8 mouse cellular contexts compared by ENCODE assay signal in genomic region chr19:57314346-57315012, GRCm38 (mm10). TPM values are rescaled to one million over a fixed set of nuclear protein-coding genes. Genes with fewer than 3 reads are reported as not detected.
DNase-seq lines count a peak whose midpoint lies in the region; ATAC-seq and TF ChIP-seq lines count a peak whose summit lies in the region.

Gene Ablim1, minus strand, starts transcription at chr19:57314919.

- no peak for TF ChIP-seq EP300 in stomach, postnatal 0 days (optimal IDR thresholded peaks at IDR 0.05)

- peak within 1 kb of the TSS; percentile 82 for H3K9ac ChIP-seq in forebrain, embryonic 14.5 days (ENCODE audit: low read length)
- peak within 1 kb of the TSS; percentile 48; the same call in 1 of the 2 replicates for H3K9ac ChIP-seq in liver, embryonic 11.5 days (ENCODE audit: low read depth, low read length)
- peak within 1 kb of the TSS; percentile 89 for H3K9ac ChIP-seq in midbrain, postnatal 0 days (replicated peaks; ENCODE audit: low read length, poor library complexity, severe bottlenecking)
- peak within 1 kb of the TSS; percentile 65 for H3K9ac ChIP-seq in stomach, postnatal 0 days (ENCODE audit: low read length)

- H3K9me3 ChIP-seq in E14TG2a.4 (ENCODE audit: low read length), result no peaks in the 10 kb centered on the region
- no peaks in the 10 kb centered on the region for H3K9me3 ChIP-seq in forebrain, embryonic 14.5 days (replicated peaks; ENCODE audit: control insufficient read depth, low read length)
- H3K9me3 ChIP-seq in liver, embryonic 11.5 days (ENCODE audit: control insufficient read depth, low read length), result no peaks in the 10 kb centered on the region
- H3K9me3 ChIP-seq in midbrain, postnatal 0 days (ENCODE audit: low read length), result no peaks in the 10 kb centered on the region
- no peaks in the 10 kb centered on the region for H3K9me3 ChIP-seq in stomach, postnatal 0 days (ENCODE audit: control insufficient read depth, low read length)

- WGBS in forebrain, embryonic 14.5 days, result under 1% methylated on average over 43 of the region's 52 CpGs
- 2% methylated on average over 52 of the region's 52 CpGs for WGBS in liver, embryonic 11.5 days
- 2% methylated on average over 52 of the region's 52 CpGs for WGBS in midbrain, postnatal 0 days
- WGBS in stomach, postnatal 0 days, result under 1% methylated on average over 51 of the region's 52 CpGs

- peak; percentile 83 for DNase-seq in brain, adult 2 months (ENCODE audit: low read depth, low spot score)
- peak; percentile 51 for DNase-seq in forebrain, embryonic 14.5 days (ENCODE audit: low spot score)
- peak; percentile 75 to 77 for DNase-seq in heart, postnatal 10 days
- peak; percentile 87 for DNase-seq in kidney, postnatal 14 days
- DNase-seq in liver, embryonic 11.5 days (ENCODE audit: low spot score), result no peak
- DNase-seq in midbrain, postnatal 0 days (ENCODE audit: low spot score), result peak; percentile 21
- peak; percentile 81 for DNase-seq in stomach, postnatal 0 days (ENCODE audit: low spot score)

- TF ChIP-seq CTCF in E14TG2a.4 (conservative IDR thresholded peaks at IDR 0.05; ENCODE audit: low read length), result no peak
- TF ChIP-seq CTCF in midbrain, postnatal 0 days (IDR thresholded peaks at IDR 0.05), result peak; percentile 29; the same call in 1 of the 2 replicates
- peak; percentile 48; the same call in 1 of the 2 replicates for TF ChIP-seq CTCF in stomach, postnatal 0 days (IDR thresholded peaks at IDR 0.05; ENCODE audit: low read depth)

- intact Hi-C loops in heart, postnatal 10 days (cut with DNase I), result loop anchor here (2.0 to 5.0 kb wide), 2 partner anchors 42 to 117 kb away; no protein-coding TSS in a partner anchor

- peaks cover 11% of the 10 kb centered on the region for H3K4me1 ChIP-seq in E14TG2a.4 (replicated peaks; ENCODE audit: low read depth, low read length)
- peaks cover 5% of the 10 kb centered on the region; the same call in 1 of the 2 replicates for H3K4me1 ChIP-seq in forebrain, embryonic 14.5 days (ENCODE audit: control insufficient read depth, insufficient read depth, low read length)
- H3K4me1 ChIP-seq in liver, embryonic 11.5 days (replicated peaks; ENCODE audit: control insufficient read depth, insufficient read depth, low read length), result no peaks in the 10 kb centered on the region; the same call in none of the 2 replicates
- H3K4me1 ChIP-seq in midbrain, postnatal 0 days (ENCODE audit: insufficient read depth, low read length), result no peaks in the 10 kb centered on the region; the same call in 1 of the 2 replicates
- peaks cover 3% of the 10 kb centered on the region; the same call in 1 of the 2 replicates for H3K4me1 ChIP-seq in stomach, postnatal 0 days (replicated peaks; ENCODE audit: control insufficient read depth, insufficient read depth)

- H3K4me2 ChIP-seq in forebrain, embryonic 14.5 days (ENCODE audit: low read length), result peak within 1 kb of the TSS; percentile 96
- peak within 1 kb of the TSS; percentile 84 for H3K4me2 ChIP-seq in liver, embryonic 11.5 days
- H3K4me2 ChIP-seq in midbrain, postnatal 0 days (ENCODE audit: low read depth, low read length, poor library complexity, severe bottlenecking), result peak within 1 kb of the TSS; percentile 94
- peak within 1 kb of the TSS; percentile 96 for H3K4me2 ChIP-seq in stomach, postnatal 0 days (replicated peaks; ENCODE audit: low read depth)

- peak; percentile 81 for ATAC-seq in forebrain, embryonic 14.5 days
- ATAC-seq in liver, embryonic 11.5 days (replicated peaks; ENCODE audit: low FRiP score), result peak; percentile 39
- peak; percentile 81 for ATAC-seq in midbrain, postnatal 0 days (ENCODE audit: low FRiP score)
- ATAC-seq in stomach, postnatal 0 days (ENCODE audit: low FRiP score, low TSS enrichment), result peak; percentile 88

- peak within 1 kb of the TSS; percentile 84 for H3K4me3 ChIP-seq in E14TG2a.4 (replicated peaks; ENCODE audit: low read length)
- peak within 1 kb of the TSS; percentile 62 for H3K4me3 ChIP-seq in forebrain, embryonic 14.5 days (ENCODE audit: low read depth, low read length)
- H3K4me3 ChIP-seq in liver, embryonic 11.5 days (ENCODE audit: low read depth, low read length), result peak within 1 kb of the TSS; percentile 55
- peak within 1 kb of the TSS; percentile 78 for H3K4me3 ChIP-seq in midbrain, postnatal 0 days (ENCODE audit: low read depth, low read length)
- H3K4me3 ChIP-seq in stomach, postnatal 0 days (ENCODE audit: low read depth, low read length), result peak within 1 kb of the TSS; percentile 60

- peaks cover 47% of the 10 kb centered on the region for H3K27me3 ChIP-seq in E14TG2a.4 (ENCODE audit: insufficient read depth, low read length)
- no peaks in the 10 kb centered on the region for H3K27me3 ChIP-seq in forebrain, embryonic 14.5 days (replicated peaks; ENCODE audit: control insufficient read depth, insufficient read depth, low read length)
- peaks cover 33% of the 10 kb centered on the region for H3K27me3 ChIP-seq in liver, embryonic 11.5 days (replicated peaks; ENCODE audit: control insufficient read depth, insufficient read depth, low read length)
- H3K27me3 ChIP-seq in midbrain, postnatal 0 days (ENCODE audit: insufficient read depth, low read length), result no peaks in the 10 kb centered on the region
- no peaks in the 10 kb centered on the region for H3K27me3 ChIP-seq in stomach, postnatal 0 days (ENCODE audit: control insufficient read depth, insufficient read depth, low read length)

- H3K36me3 ChIP-seq in E14TG2a.4 (ENCODE audit: insufficient read depth, low read length), result no peaks in the 10 kb centered on the region
- no peaks in the 10 kb centered on the region for H3K36me3 ChIP-seq in forebrain, embryonic 14.5 days (ENCODE audit: control insufficient read depth, insufficient read depth, low read length)
- no peaks in the 10 kb centered on the region for H3K36me3 ChIP-seq in liver, embryonic 11.5 days (ENCODE audit: control insufficient read depth, insufficient read depth, low read length)
- H3K36me3 ChIP-seq in midbrain, postnatal 0 days (ENCODE audit: insufficient read depth, low read length), result no peaks in the 10 kb centered on the region
- H3K36me3 ChIP-seq in stomach, postnatal 0 days (ENCODE audit: control insufficient read depth, insufficient read depth, low read length), result no peaks in the 10 kb centered on the region

- peak within 1 kb of the TSS; percentile 68; the same call in 1 of the 2 replicates for H3K27ac ChIP-seq in forebrain, embryonic 14.5 days (ENCODE audit: low read depth, low read length)
- H3K27ac ChIP-seq in liver, embryonic 11.5 days (ENCODE audit: low read depth, low read length), result no peak within 1 kb of the TSS
- peak within 1 kb of the TSS; percentile 92 for H3K27ac ChIP-seq in midbrain, postnatal 0 days (ENCODE audit: low read depth, low read length)
- H3K27ac ChIP-seq in stomach, postnatal 0 days (replicated peaks), result peak within 1 kb of the TSS; percentile 79

RNA-seq across cellular contexts. Expression of gene Ablim1, which starts in this region (rescaled TPM):
- 24.0 and 35.5 TPM in 2 replicates for polyA plus RNA-seq in forebrain, embryonic 14.5 days (2014; fragmentation: Nextera tagmentation; extraction: Ambion mirVana)
- 100 to 1,000 TPM; 397 to 585 TPM for total RNA-seq in heart, postnatal 10 days (2021)
- 9.9 and 11.6 TPM in 2 replicates for polyA plus RNA-seq in liver, embryonic 11.5 days (2014; fragmentation: Nextera tagmentation; extraction: Ambion mirVana)
- 81.2 and 104 TPM in 2 replicates for total RNA-seq in midbrain, postnatal 0 days (2014; rRNA removed)
- 50.7 and 53.2 TPM in 2 replicates for polyA plus RNA-seq in midbrain, postnatal 0 days (2015; fragmentation: Nextera tagmentation; extraction: Ambion mirVana)
- 61.8 and 62.0 TPM in 2 replicates for polyA plus RNA-seq in stomach, postnatal 0 days (2015; fragmentation: Nextera tagmentation; extraction: Ambion mirVana)
